Mouse (Mus musculus) stomach, postnatal 0 days (tissue): ENCODE results near the gene Upb1. TPM values are rescaled to one million over a fixed set of nuclear protein-coding genes. Genes with fewer than 3 reads are reported as not detected.
"Not testable (repeated sequence)": the region's sequence is repeated elsewhere in the genome, so short reads cannot be mapped to it uniquely, and the experiment has no call there.

Source experiments
- ATAC-seq: fragments of 200-750 bp; cut with Nextera tagmentation; 2 replicates; pipeline ENCODE4 v1.8.0; 2017; ENCODE audit not compliant: low FRiP score, low TSS enrichment
- DNase-seq: peaks from one replicate; pipeline ENCODE4 v3.0.0-alpha.2; 2016; ENCODE audit warnings: low spot score
- H3K27ac ChIP-seq: fragments of 300-500 bp; sonication (generic); replicated peaks from 2 replicates; pipeline ENCODE4 v1.5.1; 2014; ENCODE audit warnings: mild to moderate bottlenecking, control low read depth
- H3K27me3 ChIP-seq: fragments of 300-500 bp; sonication (generic); 2 replicates; pipeline ENCODE4 v1.6.1; 2014; ENCODE audit warnings: low read length; ENCODE audit not compliant: control insufficient read depth, insufficient read depth
- H3K36me3 ChIP-seq: fragments of 300-500 bp; sonication (generic); 2 replicates; pipeline ENCODE4 v1.6.1; 2014; ENCODE audit warnings: low read length, mixed read lengths; ENCODE audit not compliant: control insufficient read depth, insufficient read depth
- H3K4me1 ChIP-seq: fragments of 300-500 bp; sonication (generic); replicated peaks from 2 replicates; pipeline ENCODE4 v1.6.1; 2014; ENCODE audit warnings: antibody characterized with exemption; ENCODE audit not compliant: control insufficient read depth, insufficient read depth
- H3K4me2 ChIP-seq: fragments of 300-500 bp; sonication (generic); replicated peaks from 2 replicates; pipeline ENCODE4 v1.6.1; 2014; ENCODE audit warnings: low read depth, mild to moderate bottlenecking, control low read depth, moderate library complexity
- H3K4me3 ChIP-seq: fragments of 300-500 bp; sonication (generic); 2 replicates; pipeline ENCODE4 v1.5.1; 2014; ENCODE audit warnings: low read depth, low read length, control low read depth
- H3K9ac ChIP-seq: fragments of 300-500 bp; sonication (generic); 2 replicates; pipeline ENCODE4 v1.6.1; 2014; ENCODE audit warnings: mild to moderate bottlenecking, low read length, control low read depth, mixed read lengths
- H3K9me3 ChIP-seq: fragments of 300-500 bp; sonication (generic); 2 replicates; pipeline ENCODE4 v1.6.1; 2016; ENCODE audit warnings: low read length; ENCODE audit not compliant: control insufficient read depth
- CTCF ChIP-seq: IDR thresholded peaks from 2 replicates; pipeline ENCODE4 v1.5.1; 2016; ENCODE audit warnings: antibody characterized with exemption, low read depth, mild to moderate bottlenecking, moderate library complexity
- EP300 ChIP-seq: optimal IDR thresholded peaks from 2 replicates; pipeline ENCODE3; 2016; ENCODE audit warnings: antibody characterized with exemption
- WGBS: fragments of 180-500 bp; shearing (Covaris S2); extraction: QIAGEN DNeasy Blood & Tissue Kit; methylation state at CpG from one replicate; pipeline ENCODE4 v1.1.7; 2014; 5-methylcytosine and 5-hydroxymethylcytosine counted together
- polyA plus RNA-seq: library from polyadenylated mRNA; unstranded; fragments of >200 nt; fragmentation: Nextera tagmentation; extraction: Ambion mirVana; gene quantifications from 2 replicates; pipeline ENCODE4 v1.2.1, GENCODE M21; 2015

Upb1 gene
- polyA plus RNA-seq, 1 experiment from 2014 or later: 3.8 TPM

DNA sequence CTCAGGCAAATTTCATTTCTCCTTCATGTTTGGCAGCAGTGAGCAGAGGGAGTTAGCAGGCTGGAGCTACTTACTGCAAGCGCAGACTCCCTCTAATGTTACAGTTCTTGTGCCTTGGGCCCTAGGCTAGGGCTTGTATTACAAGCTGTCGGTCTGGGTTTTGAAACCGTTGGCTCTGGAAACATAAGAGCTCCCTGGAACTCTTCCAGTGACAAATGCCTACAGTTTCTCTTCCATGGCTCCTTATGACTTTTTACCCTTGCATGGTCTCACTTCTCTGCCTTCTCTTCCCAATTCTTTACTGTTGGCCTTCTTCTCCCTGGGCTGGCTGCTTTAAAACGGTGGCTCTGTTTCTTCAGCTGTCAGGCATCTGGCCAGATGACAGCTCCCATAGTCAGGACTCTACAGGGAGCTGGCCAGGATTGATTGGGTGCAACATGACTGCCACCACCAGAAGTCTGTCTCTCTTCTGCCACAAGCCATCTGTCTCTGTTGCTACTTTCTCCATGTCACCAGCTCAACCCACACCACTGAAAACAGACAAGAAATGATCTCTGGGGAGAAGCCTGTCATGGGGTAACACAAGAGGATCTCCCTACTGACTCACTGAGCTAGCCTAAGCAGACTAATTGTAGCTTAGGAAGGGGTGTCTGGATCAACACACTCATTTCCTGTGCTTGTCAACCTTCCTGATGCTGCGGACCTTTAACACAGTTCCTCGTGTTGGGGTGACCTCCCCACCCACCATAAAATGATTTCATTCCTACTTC lies 65.1 kb downstream of the Upb1 start:
- TF ChIP-seq CTCF: peak; percentile 20; the same call in 1 of the 2 replicates
- TF ChIP-seq EP300: no peak
- Histone ChIP-seq H3K27ac (peak overlapping the region; percentile 40; the same call in 1 of the 2 replicates), H3K4me3 (no peak overlapping the region), H3K9me3 (no peaks in the 10 kb centered on the region), H3K4me1 (0 out of 2 replicates have a peak, but pooled peaks cover 2% of the 10 kb centered on the region), H3K36me3 (no peaks in the 10 kb centered on the region), H3K27me3 (no peaks in the 10 kb centered on the region), H3K9ac (no peak overlapping the region), H3K4me2 (no peak overlapping the region)
- DNase-seq (no peak), ATAC-seq (no peak)
- 32% methylated on average over 6 of the region's 6 CpGs for WGBS

DNA sequence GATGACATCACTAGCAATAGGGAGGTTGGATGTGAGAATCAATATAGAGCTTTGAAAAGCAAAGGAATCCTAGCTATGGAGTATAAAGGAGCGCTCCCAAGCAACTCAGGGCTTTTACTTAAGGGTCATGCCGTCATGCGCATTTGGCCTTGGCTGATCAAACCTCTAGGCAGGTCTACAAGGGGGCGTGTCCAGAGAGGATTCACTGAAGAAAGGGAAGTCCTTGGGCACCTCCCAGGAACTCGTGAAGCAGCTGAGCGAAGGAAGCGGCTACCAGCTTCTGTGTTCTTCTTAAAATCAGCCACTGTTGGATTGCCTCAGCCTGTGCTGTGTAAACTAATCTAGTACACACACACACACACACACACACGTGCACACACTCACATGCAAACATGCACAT lies 72.5 kb downstream of the Upb1 start:
- no peak for ATAC-seq
- H3K4me3 ChIP-seq: no peak overlapping the region
- H3K9me3 ChIP-seq: no peaks in the 10 kb centered on the region
- H3K27me3 ChIP-seq: no peaks in the 10 kb centered on the region
- H3K4me1 ChIP-seq: no peaks in the 10 kb centered on the region
- H3K4me2 ChIP-seq: no peak overlapping the region
- H3K27ac ChIP-seq: no peak overlapping the region
- H3K9ac ChIP-seq: no peak overlapping the region
- no peaks in the 10 kb centered on the region for H3K36me3 ChIP-seq
- TF ChIP-seq CTCF (no peak), EP300 (no peak)
- DNase-seq: no peak
- WGBS: 61% methylated on average over 8 of the region's 8 CpGs

DNA sequence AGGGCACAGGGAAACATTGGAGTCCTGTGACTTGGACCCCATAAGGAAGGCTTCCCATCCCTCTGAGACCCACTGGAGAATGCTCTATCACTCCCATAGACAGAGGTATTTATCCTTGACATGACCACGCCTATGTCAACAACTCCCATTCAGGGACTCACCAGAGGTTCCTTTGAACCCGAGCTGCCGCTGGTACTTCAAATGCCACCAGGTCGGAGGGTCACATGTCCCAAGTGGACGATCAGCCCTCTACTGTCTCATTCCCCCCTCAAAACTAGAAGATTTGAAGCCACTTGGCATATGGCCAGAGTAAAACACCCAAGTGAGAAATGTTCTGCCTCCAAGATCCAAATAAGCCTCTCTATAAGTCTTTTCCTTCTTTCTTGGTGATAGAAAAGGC lies 73.7 kb downstream of the Upb1 start:
- H3K9ac ChIP-seq: no peak overlapping the region
- H3K9me3 ChIP-seq: no peaks in the 10 kb centered on the region
- ATAC-seq (no peak), DNase-seq (no peak)
- no peak overlapping the region for H3K27ac ChIP-seq
- H3K36me3 ChIP-seq: no peaks in the 10 kb centered on the region
- TF ChIP-seq EP300 (no peak), CTCF (no peak)
- no peaks in the 10 kb centered on the region for H3K4me1 ChIP-seq
- no peaks in the 10 kb centered on the region for H3K27me3 ChIP-seq
- WGBS: 17% methylated on average over 5 of the region's 5 CpGs
- H3K4me3 ChIP-seq: no peak overlapping the region
- H3K4me2 ChIP-seq: no peak overlapping the region

DNA sequence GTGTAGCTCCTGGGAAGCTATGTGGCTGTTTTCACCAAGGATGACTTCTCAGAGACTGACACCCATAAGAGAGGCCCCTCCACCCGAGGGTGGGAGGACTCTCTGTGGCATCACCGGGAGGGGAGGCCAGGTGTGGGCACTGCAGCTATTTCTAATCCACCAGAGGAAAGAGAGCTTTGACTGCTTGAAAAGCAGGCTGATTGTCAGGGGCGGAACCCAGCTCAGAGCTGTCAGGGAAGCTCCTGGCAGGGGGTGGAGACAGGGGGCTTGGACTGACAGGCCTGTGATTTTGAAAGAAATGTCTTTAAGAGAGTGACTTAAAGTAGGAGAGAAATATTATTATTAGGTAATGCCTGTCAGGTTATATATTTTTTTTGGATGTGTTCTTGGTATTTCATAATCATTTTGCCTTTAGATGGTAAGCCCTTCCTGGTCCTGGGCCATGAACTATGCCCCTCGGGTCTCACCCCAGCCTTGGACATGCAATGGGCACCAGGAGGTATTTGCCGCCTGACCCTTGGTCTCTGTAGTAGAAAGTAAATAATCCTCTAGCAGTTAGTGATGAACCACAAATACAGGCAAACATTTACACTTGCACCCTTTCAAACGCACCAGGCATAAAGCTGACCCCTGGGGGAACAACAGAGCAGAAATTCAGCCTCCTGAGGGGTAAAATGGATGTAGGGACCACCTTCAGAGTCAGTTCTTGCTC lies 74.4 kb downstream of the Upb1 start:
- ATAC-seq, H3K9me3 ChIP-seq: not testable (repeated sequence)
- 36% methylated on average over 4 of the region's 6 CpGs for WGBS

DNA sequence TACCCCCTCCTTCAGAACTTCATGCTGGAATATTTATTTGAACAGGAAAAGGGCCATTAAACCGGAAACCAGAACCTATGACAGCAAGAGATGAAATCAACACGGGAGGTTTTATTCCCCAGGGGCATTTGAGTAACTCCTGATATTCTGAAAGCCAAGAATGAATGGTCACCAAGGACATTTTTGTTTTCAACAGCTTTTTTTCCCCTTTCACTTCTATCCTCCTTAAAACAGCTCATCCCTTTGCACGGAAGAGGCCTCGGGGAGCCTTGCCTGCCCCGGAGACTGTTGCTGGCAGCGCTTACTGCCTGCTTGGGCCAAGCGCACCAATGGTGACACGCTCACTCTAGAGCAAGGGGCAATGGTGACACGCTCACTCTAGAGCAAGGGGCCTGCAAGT lies 76.1 kb downstream of the Upb1 start:
- WGBS: 68% methylated on average over 9 of the region's 9 CpGs
- Histone ChIP-seq H3K27ac (no peak overlapping the region), H3K9me3 (no peaks in the 10 kb centered on the region), H3K36me3 (no peaks in the 10 kb centered on the region), H3K9ac (no peak overlapping the region), H3K27me3 (no peaks in the 10 kb centered on the region), H3K4me2 (no peak overlapping the region), H3K4me1 (no peaks in the 10 kb centered on the region), H3K4me3 (no peak overlapping the region)
- DNase-seq (no peak), ATAC-seq (no peak)
- TF ChIP-seq CTCF (no peak), EP300 (no peak)

More for the DNA sequence above, 74.4 kb downstream of the Upb1 start:
- not testable (repeated sequence) for H3K27me3 ChIP-seq, H3K9ac ChIP-seq, H3K4me3 ChIP-seq, H3K4me1 ChIP-seq, H3K27ac ChIP-seq, H3K36me3 ChIP-seq, DNase-seq, H3K4me2 ChIP-seq

DNA sequence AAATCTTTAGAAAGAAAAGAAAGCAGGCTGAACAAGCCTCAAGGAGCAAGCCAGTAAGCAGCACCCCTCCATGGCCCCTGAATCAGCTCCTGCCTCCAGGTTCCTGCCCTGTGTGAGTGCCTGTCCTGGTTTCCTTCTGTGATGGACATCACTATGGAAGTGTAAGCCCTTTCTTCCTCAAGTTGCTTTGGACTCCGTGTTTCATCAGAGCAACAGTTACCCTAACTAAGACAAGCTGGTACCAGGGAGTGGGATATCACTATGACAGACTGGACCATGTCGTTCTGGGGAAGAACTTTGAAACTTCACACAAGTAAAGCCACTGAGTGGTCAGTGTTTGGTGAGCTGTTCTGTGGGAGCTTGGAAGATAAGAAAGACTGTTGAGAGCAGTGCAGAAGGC lies 79.0 kb downstream of the Upb1 start:
- Histone ChIP-seq H3K27ac (no peak overlapping the region), H3K4me3 (no peak overlapping the region), H3K9me3 (no peaks in the 10 kb centered on the region), H3K4me1 (no peaks in the 10 kb centered on the region), H3K27me3 (no peaks in the 10 kb centered on the region), H3K4me2 (no peak overlapping the region), H3K9ac (no peak overlapping the region), H3K36me3 (no peaks in the 10 kb centered on the region)
- 83% methylated on average over 2 of the region's 2 CpGs for WGBS
- TF ChIP-seq EP300 (no peak), CTCF (no peak)
- no peak for DNase-seq
- ATAC-seq: no peak
